Mouse (Mus musculus): ENCODE measurements at regions not wholly inside any gene's neighbourhood (a gene's known extent, or its start where the extent isn't known, plus 50 kb on each side); places are given as distances from the start of the nearest gene placed in this dataset.
A peak's percentile ranks its signal among the peaks of the same experiment; 100 is the strongest.

DNA sequence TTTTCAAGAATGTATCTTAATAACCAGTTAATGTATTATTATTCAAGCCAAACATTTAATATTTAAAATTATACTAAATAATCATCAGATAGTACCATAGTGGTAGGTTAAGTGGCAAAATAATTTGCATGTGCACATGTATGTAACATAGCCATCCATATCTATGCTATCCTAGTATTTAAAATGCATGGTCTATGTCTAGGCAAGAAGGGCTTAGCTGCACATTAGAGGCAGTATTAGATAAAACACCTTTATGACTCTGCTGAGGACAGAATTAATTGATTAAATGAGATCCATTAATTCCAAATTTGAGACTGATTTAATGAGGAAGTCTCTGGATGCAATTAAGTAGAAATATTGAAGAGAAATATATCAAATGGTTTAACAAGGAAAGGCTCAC, 586.3 kb downstream of the Basp1 start:
- no peak for ATAC-seq (ENCODE audit: low FRiP score, low TSS enrichment)
- no peak overlapping the region for H3K9ac ChIP-seq (replicated peaks; ENCODE audit: low read length)
- no peaks in the 10 kb centered on the region for H3K4me1 ChIP-seq (ENCODE audit: control insufficient read depth, insufficient read depth, low read length)

DNA sequence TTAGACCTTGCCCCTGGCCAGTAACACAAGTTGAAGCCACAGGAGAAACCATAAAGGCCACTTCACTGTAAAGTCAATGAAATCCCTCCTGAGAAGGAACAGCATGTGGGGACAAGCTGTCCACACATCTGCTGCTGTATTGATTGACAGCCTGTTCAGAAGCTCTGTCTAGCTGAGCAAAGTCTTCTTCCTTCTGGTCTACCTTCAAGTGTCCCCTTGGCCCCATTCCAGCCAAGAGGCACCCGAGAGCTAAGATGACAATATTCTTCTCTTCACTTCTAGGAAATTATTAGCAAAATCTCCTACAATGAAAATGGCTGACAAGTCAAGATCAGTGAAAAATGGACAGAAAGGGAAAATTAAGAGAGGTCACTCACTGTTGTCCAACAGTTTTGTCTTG, 616.7 kb downstream of the Basp1 start:
- no peaks in the 10 kb centered on the region for H3K27me3 ChIP-seq (ENCODE audit: control insufficient read depth, insufficient read depth, low read length)
- no peak overlapping the region for H3K9ac ChIP-seq (replicated peaks; ENCODE audit: low read length)
- H3K4me2 ChIP-seq (ENCODE audit: low read length) = no peak overlapping the region
- no peak overlapping the region for H3K4me3 ChIP-seq (replicated peaks; ENCODE audit: low read depth, low read length)
- H3K36me3 ChIP-seq (ENCODE audit: control insufficient read depth, insufficient read depth, low read length) = no peaks in the 10 kb centered on the region
- H3K4me1 ChIP-seq (ENCODE audit: control insufficient read depth, insufficient read depth, low read length) = no peaks in the 10 kb centered on the region
- no peak for DNase-seq
- WGBS = 76% methylated on average over 1 of the region's 1 CpGs
- no peak for ATAC-seq (ENCODE audit: low FRiP score, low TSS enrichment)
- H3K9me3 ChIP-seq (ENCODE audit: control insufficient read depth, low read length) = no peaks in the 10 kb centered on the region
- H3K27ac ChIP-seq (replicated peaks; ENCODE audit: low read depth, low read length) = no peak overlapping the region

More for the DNA sequence above, 586.3 kb downstream of the Basp1 start:
- Histone ChIP-seq H3K36me3 (ENCODE audit: control insufficient read depth, insufficient read depth, low read length) (no peaks in the 10 kb centered on the region), H3K4me2 (ENCODE audit: low read length) (no peak overlapping the region), H3K27ac (replicated peaks; ENCODE audit: low read depth, low read length) (no peak overlapping the region), H3K4me3 (replicated peaks; ENCODE audit: low read depth, low read length) (no peak overlapping the region), H3K27me3 (ENCODE audit: control insufficient read depth, insufficient read depth, low read length) (no peaks in the 10 kb centered on the region), H3K9me3 (ENCODE audit: control insufficient read depth, low read length) (no peaks in the 10 kb centered on the region)
- no peak for DNase-seq

GRCm38 (mm10) chr15:24793381-24793780, 620.2 kb downstream of the Basp1 start:
- DNase-seq = no peak
- WGBS = 82% methylated on average over 4 of the region's 4 CpGs
- H3K36me3 ChIP-seq (ENCODE audit: control insufficient read depth, insufficient read depth, low read length) = no peaks in the 10 kb centered on the region

DNA sequence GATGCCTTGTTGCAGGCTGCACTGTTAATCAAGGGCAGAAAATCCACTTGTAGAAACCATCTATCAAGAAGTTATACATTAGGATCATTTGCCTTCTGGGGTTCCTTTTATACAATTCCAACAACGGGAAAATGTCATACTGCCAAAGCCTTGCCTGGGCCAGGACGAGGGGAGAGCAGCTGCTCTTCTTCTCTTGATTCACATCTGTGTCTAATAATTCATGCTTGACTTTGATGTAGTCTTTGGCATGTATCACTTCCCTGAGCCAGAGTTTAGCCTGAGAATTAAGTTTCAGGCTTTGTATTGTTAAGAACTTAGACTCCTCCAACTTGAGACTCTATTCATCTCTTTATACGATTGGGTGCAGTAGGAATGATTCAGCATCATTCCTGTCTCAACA, 627.2 kb downstream of the Basp1 start:
- ATAC-seq (ENCODE audit: low FRiP score, low TSS enrichment) (no peak), DNase-seq (no peak)
- Histone ChIP-seq H3K9ac (replicated peaks; ENCODE audit: low read length) (no peak overlapping the region), H3K4me1 (ENCODE audit: control insufficient read depth, insufficient read depth, low read length) (no peaks in the 10 kb centered on the region), H3K4me3 (replicated peaks; ENCODE audit: low read depth, low read length) (no peak overlapping the region), H3K4me2 (ENCODE audit: low read length) (no peak overlapping the region), H3K27ac (replicated peaks; ENCODE audit: low read depth, low read length) (no peak overlapping the region), H3K27me3 (ENCODE audit: control insufficient read depth, insufficient read depth, low read length) (no peaks in the 10 kb centered on the region), H3K9me3 (ENCODE audit: control insufficient read depth, low read length) (no peaks in the 10 kb centered on the region; the same call in 1 of the 2 replicates), H3K36me3 (ENCODE audit: control insufficient read depth, insufficient read depth, low read length) (no peaks in the 10 kb centered on the region)
- 74% methylated on average over 3 of the region's 3 CpGs for WGBS

More at GRCm38 (mm10) chr15:24793381-24793780, 620.2 kb downstream of the Basp1 start:
- H3K4me3 ChIP-seq (replicated peaks; ENCODE audit: low read depth, low read length) = no peak overlapping the region
- no peaks in the 10 kb centered on the region for H3K4me1 ChIP-seq (ENCODE audit: control insufficient read depth, insufficient read depth, low read length)
- no peaks in the 10 kb centered on the region for H3K9me3 ChIP-seq (ENCODE audit: control insufficient read depth, low read length)
- H3K9ac ChIP-seq (replicated peaks; ENCODE audit: low read length) = no peak overlapping the region
- no peaks in the 10 kb centered on the region for H3K27me3 ChIP-seq (ENCODE audit: control insufficient read depth, insufficient read depth, low read length)
- H3K27ac ChIP-seq (replicated peaks; ENCODE audit: low read depth, low read length) = no peak overlapping the region
- no peak overlapping the region for H3K4me2 ChIP-seq (ENCODE audit: low read length)
- no peak for ATAC-seq (ENCODE audit: low FRiP score, low TSS enrichment)

DNA sequence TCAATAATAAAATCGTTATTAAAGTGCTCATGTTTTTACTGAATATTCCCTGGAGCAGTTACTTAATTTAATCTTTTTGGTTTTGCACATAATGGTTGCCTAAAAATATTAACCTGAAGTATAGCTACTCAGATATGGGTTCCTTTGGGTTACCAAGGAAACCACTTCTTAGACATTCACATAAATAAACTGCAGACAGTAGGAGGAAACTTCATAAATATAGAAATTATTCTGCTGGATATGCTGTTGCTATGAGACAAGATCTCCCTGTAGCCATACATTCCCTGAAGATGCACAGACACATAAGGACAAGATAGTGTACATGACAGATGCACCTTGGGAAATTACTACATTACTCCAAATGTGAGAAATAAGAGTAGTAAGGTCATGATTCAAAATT, 635.3 kb downstream of the Basp1 start:
- peak; percentile 13 for DNase-seq
- H3K9ac ChIP-seq (replicated peaks; ENCODE audit: low read length) = no peak overlapping the region

GRCm38 (mm10) chr15:24751480-24752157, 661.9 kb downstream of the Basp1 start:
- no peaks in the 10 kb centered on the region for H3K27me3 ChIP-seq (ENCODE audit: control insufficient read depth, insufficient read depth, low read length)
- no peak overlapping the region; the same call in 1 of the 2 replicates for H3K27ac ChIP-seq (replicated peaks; ENCODE audit: low read depth, low read length)
- no peak overlapping the region for H3K9ac ChIP-seq (replicated peaks; ENCODE audit: low read length)
- DNase-seq (peak; percentile 76), ATAC-seq (ENCODE audit: low FRiP score, low TSS enrichment) (no peak)
- WGBS = 6% methylated on average over 2 of the region's 2 CpGs
- no peak overlapping the region for H3K4me2 ChIP-seq (ENCODE audit: low read length)
- H3K4me3 ChIP-seq (replicated peaks; ENCODE audit: low read depth, low read length) = no peak overlapping the region
- H3K4me1 ChIP-seq (ENCODE audit: control insufficient read depth, insufficient read depth, low read length) = no peaks in the 10 kb centered on the region
- no peaks in the 10 kb centered on the region for H3K36me3 ChIP-seq (ENCODE audit: control insufficient read depth, insufficient read depth, low read length)
- no peaks in the 10 kb centered on the region for H3K9me3 ChIP-seq (ENCODE audit: control insufficient read depth, low read length)

More for the DNA sequence above, 635.3 kb downstream of the Basp1 start:
- H3K4me3 ChIP-seq (replicated peaks; ENCODE audit: low read depth, low read length) = no peak overlapping the region
- WGBS = 85% methylated on average over 1 of the region's 1 CpGs
- H3K4me1 ChIP-seq (ENCODE audit: control insufficient read depth, insufficient read depth, low read length) = no peaks in the 10 kb centered on the region
- no peak for ATAC-seq (ENCODE audit: low FRiP score, low TSS enrichment)
- no peak overlapping the region for H3K4me2 ChIP-seq (ENCODE audit: low read length)
- no peaks in the 10 kb centered on the region for H3K36me3 ChIP-seq (ENCODE audit: control insufficient read depth, insufficient read depth, low read length)
- H3K9me3 ChIP-seq (ENCODE audit: control insufficient read depth, low read length) = no peaks in the 10 kb centered on the region
- H3K27ac ChIP-seq (replicated peaks; ENCODE audit: low read depth, low read length) = no peak overlapping the region
- H3K27me3 ChIP-seq (ENCODE audit: control insufficient read depth, insufficient read depth, low read length) = no peaks in the 10 kb centered on the region

DNA sequence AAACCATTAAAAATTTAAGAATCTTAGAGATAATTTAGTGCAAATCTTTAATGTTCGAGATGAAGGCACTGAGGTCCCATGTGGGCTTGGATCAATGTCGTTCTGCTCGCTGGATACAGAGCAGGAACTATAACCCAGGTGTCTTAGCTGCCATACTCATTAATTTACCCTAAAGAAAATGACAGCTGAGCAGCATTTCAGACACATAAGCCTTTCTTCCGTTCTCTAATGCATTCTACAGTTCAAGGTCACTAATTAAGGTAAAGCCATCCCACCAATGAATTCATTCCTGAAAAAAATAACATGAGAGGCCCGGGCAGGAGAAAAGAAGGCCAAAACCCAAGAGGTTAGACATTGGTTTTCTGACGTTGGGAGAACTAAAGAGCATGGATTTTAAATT, 670.3 kb downstream of the Basp1 start:
- Histone ChIP-seq H3K36me3 (ENCODE audit: control insufficient read depth, insufficient read depth, low read length) (no peaks in the 10 kb centered on the region), H3K9me3 (ENCODE audit: control insufficient read depth, low read length) (no peaks in the 10 kb centered on the region), H3K27me3 (ENCODE audit: control insufficient read depth, insufficient read depth, low read length) (no peaks in the 10 kb centered on the region), H3K4me2 (ENCODE audit: low read length) (no peak overlapping the region), H3K4me1 (ENCODE audit: control insufficient read depth, insufficient read depth, low read length) (no peaks in the 10 kb centered on the region), H3K9ac (replicated peaks; ENCODE audit: low read length) (no peak overlapping the region), H3K27ac (replicated peaks; ENCODE audit: low read depth, low read length) (no peak overlapping the region), H3K4me3 (replicated peaks; ENCODE audit: low read depth, low read length) (no peak overlapping the region)
- WGBS = 34% methylated on average over 6 of the region's 6 CpGs
- peak; percentile 60 for DNase-seq
- peak; percentile 63; the same call in 1 of the 2 replicates for ATAC-seq (ENCODE audit: low FRiP score, low TSS enrichment)

GRCm38 (mm10) chr15:24725170-24725569, 688.4 kb downstream of the Basp1 start:
- H3K36me3 ChIP-seq (ENCODE audit: control insufficient read depth, insufficient read depth, low read length) = no peaks in the 10 kb centered on the region
- H3K27me3 ChIP-seq (ENCODE audit: control insufficient read depth, insufficient read depth, low read length) = no peaks in the 10 kb centered on the region
- H3K4me3 ChIP-seq (replicated peaks; ENCODE audit: low read depth, low read length) = no peak overlapping the region
- WGBS = 87% methylated on average over 4 of the region's 4 CpGs
- no peaks in the 10 kb centered on the region for H3K9me3 ChIP-seq (ENCODE audit: control insufficient read depth, low read length)
- H3K27ac ChIP-seq (replicated peaks; ENCODE audit: low read depth, low read length) = no peak overlapping the region
- no peak for DNase-seq
- ATAC-seq (ENCODE audit: low FRiP score, low TSS enrichment) = no peak
- H3K4me1 ChIP-seq (ENCODE audit: control insufficient read depth, insufficient read depth, low read length) = no peaks in the 10 kb centered on the region
- no peak overlapping the region for H3K4me2 ChIP-seq (ENCODE audit: low read length)
- no peak overlapping the region for H3K9ac ChIP-seq (replicated peaks; ENCODE audit: low read length)

DNA sequence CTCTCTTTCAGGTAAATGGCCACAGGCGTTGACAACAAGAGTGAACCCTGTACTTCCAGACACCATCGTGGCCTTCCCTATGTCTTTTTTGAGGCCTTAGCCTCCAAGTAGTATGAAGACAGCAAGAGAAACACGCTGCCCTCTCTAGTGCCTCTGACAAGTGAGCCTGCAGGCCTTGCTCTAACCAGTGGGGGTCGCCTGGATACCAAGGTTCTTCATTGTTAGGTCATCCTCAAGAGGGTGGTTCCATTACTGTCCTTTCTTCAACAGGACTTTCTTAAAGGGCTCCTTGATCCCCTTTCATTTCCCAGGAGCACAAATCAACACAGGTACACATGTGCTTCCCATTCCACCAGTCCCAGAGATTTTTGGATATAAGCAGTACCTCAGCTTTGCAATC, 688.9 kb downstream of the Basp1 start:
- peak; percentile 81 for DNase-seq
- Histone ChIP-seq H3K36me3 (ENCODE audit: control insufficient read depth, insufficient read depth, low read length) (no peaks in the 10 kb centered on the region), H3K9me3 (ENCODE audit: control insufficient read depth, low read length) (no peaks in the 10 kb centered on the region), H3K4me3 (replicated peaks; ENCODE audit: low read depth, low read length) (no peak overlapping the region), H3K4me2 (ENCODE audit: low read length) (no peak overlapping the region), H3K27ac (replicated peaks; ENCODE audit: low read depth, low read length) (no peak overlapping the region), H3K27me3 (ENCODE audit: control insufficient read depth, insufficient read depth, low read length) (no peaks in the 10 kb centered on the region), H3K4me1 (ENCODE audit: control insufficient read depth, insufficient read depth, low read length) (no peaks in the 10 kb centered on the region), H3K9ac (replicated peaks; ENCODE audit: low read length) (no peak overlapping the region)
- WGBS = 41% methylated on average over 4 of the region's 4 CpGs
- peak; percentile 79 for ATAC-seq (ENCODE audit: low FRiP score, low TSS enrichment)
